Mouse (Mus musculus) thymus, adult 2 months (tissue): Measurements from ENCODE around the gene Msl1. TPM values are rescaled to one million over a fixed set of nuclear protein-coding genes. Genes with fewer than 3 reads are reported as not detected.

Experiments
- DNase-seq: peaks from one replicate; pipeline ENCODE4 v3.0.0; 2021
- H3K27ac ChIP-seq: fragments of 200-500 bp; 2 replicates; pipeline ENCODE4 v1.5.1; 2012; ENCODE audit warnings: low read length, control low read depth; ENCODE audit not compliant: control insufficient read depth, insufficient read depth
- H3K27me3 ChIP-seq: fragments of 200-500 bp; 2 replicates; pipeline ENCODE4 v1.6.1; 2012; ENCODE audit warnings: mild to moderate bottlenecking, low read length, moderate library complexity, mixed read lengths; ENCODE audit not compliant: control insufficient read depth, insufficient read depth
- H3K36me3 ChIP-seq: fragments of 200-500 bp; 2 replicates; pipeline ENCODE4 v1.6.1; 2012; ENCODE audit warnings: mild to moderate bottlenecking, low read length, moderate library complexity; ENCODE audit not compliant: control insufficient read depth, insufficient read depth
- H3K4me1 ChIP-seq: fragments of 200-500 bp; replicated peaks from 2 replicates; pipeline ENCODE4 v1.6.1; 2012; ENCODE audit warnings: low read length; ENCODE audit not compliant: control insufficient read depth, insufficient read depth
- H3K4me3 ChIP-seq: fragments of 200-500 bp; 2 replicates; pipeline ENCODE4 v1.5.1; 2012; ENCODE audit warnings: mild to moderate bottlenecking, low read length, control low read depth, moderate library complexity; ENCODE audit not compliant: control insufficient read depth, insufficient read depth
- CTCF ChIP-seq: fragments of 200-500 bp; IDR thresholded peaks from 2 replicates; pipeline ENCODE4 v1.5.1; 2012; ENCODE audit warnings: mild to moderate bottlenecking, control low read depth, low read length, moderate library complexity, borderline replicate concordance; ENCODE audit not compliant: control insufficient read depth, poor library complexity, insufficient read depth; ENCODE audit errors: extremely low read depth
- POLR2A ChIP-seq: fragments of 200-500 bp; IDR thresholded peaks from 2 replicates; pipeline ENCODE4 v1.6.1; 2012; ENCODE audit warnings: mild to moderate bottlenecking, low read length, control low read depth, moderate library complexity; ENCODE audit not compliant: control insufficient read depth, poor library complexity, insufficient read depth; ENCODE audit errors: extremely low read depth
- WGBS: fragments of 180-500 bp; shearing (Covaris S2); methylation state at CpG from one replicate; pipeline ENCODE4 v1.1.7; 2018; 5-methylcytosine and 5-hydroxymethylcytosine counted together
- polyA plus RNA-seq: library from polyadenylated mRNA; depleted of rRNA; stranded (reverse); fragments of >200 nt; gene quantifications from 2 replicates; pipeline ENCODE4 v1.2.3, GENCODE M21; 2012; rRNA removed

The Msl1 gene
- polyA plus RNA-seq: 50.3 and 66.0 TPM in 2 replicates

GRCm38 (mm10) chr11:98795015-98795713 is at the start of gene Msl1:
Msl1 (plus strand) TSS chr11:98795516.
- TF ChIP-seq CTCF: peak; percentile 51; the same call in 1 of the 2 replicates
- TF ChIP-seq POLR2A: peak; percentile 87
- Histone ChIP-seq H3K27ac (peak within 1 kb of the TSS; percentile 79), H3K27me3 (no peaks in the 10 kb centered on the region), H3K36me3 (peaks cover 10% of the 10 kb centered on the region), H3K4me1 (peaks cover 15% of the 10 kb centered on the region), H3K4me3 (peak within 1 kb of the TSS; percentile 100)
- 1% methylated on average over 69 of the region's 89 CpGs for WGBS
- peak; percentile 87 for DNase-seq

GRCm38 (mm10) chr11:98745932-98746853 is 49.1 kb upstream of the Msl1 start:
- 72% methylated on average over 12 of the region's 12 CpGs for WGBS
- Histone ChIP-seq H3K36me3 (no peaks in the 10 kb centered on the region), H3K4me1 (peaks cover 68% of the 10 kb centered on the region)

GRCm38 (mm10) chr11:98746855-98747693 is 48.2 kb upstream of the Msl1 start:
- Histone ChIP-seq H3K36me3 (no peaks in the 10 kb centered on the region), H3K4me1 (peaks cover 72% of the 10 kb centered on the region), H3K27me3 (no peaks in the 10 kb centered on the region), H3K4me3 (peak overlapping the region; percentile 48), H3K27ac (peak overlapping the region; percentile 72)
- DNase-seq: peak; percentile 80
- TF ChIP-seq POLR2A (0 out of 2 replicates have a peak, but pooled peaks have one; percentile 16), CTCF (no peak)
- WGBS: 1% methylated on average over 19 of the region's 19 CpGs

More at GRCm38 (mm10) chr11:98745932-98746853, 49.1 kb upstream of the Msl1 start:
- DNase-seq: no peak
- no peak overlapping the region for H3K4me3 ChIP-seq
- TF ChIP-seq CTCF: no peak
- TF ChIP-seq POLR2A: no peak
- H3K27me3 ChIP-seq: no peaks in the 10 kb centered on the region
- 0 out of 2 replicates have a peak overlapping the region, but pooled peaks have one; percentile 0 for H3K27ac ChIP-seq

DNA sequence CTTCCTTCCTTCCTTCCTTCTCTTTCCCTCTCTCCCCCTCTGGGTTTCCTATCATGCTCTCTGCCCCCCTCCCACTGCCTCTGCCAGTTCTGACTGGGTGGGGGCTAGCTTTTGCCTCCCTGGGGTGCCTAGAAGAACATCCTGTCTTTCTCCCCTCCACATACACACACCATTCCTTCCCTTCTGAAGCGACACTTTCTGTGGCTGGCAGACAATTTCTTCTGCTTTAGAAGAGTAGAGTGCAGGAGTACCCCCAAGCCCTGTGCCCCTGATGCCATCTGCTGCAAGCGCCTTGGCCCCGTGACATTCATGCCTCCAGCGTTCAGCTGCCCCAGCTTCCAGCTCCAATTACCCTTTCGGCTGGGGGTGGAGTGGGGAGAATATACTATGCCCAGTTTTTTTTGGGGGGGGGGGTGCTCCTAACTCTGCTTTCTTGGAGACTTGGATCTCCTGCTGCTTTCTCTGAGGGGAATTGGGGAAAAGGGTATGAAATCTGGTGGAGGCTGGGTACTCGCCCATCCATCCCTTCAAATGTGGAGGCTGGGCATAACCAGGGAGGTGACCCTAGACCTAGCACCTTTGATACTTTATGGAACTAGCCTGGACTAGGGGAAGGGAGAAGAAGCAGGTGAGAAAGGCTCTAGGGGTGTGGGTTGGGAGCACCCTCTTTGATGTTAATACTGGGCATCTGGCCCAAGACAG is 47.4 kb upstream of the Msl1 start:
- TF ChIP-seq POLR2A (no peak), CTCF (no peak)
- Histone ChIP-seq H3K36me3 (no peaks in the 10 kb centered on the region), H3K4me3 (no peak overlapping the region), H3K27me3 (no peaks in the 10 kb centered on the region), H3K27ac (peak overlapping the region; percentile 70), H3K4me1 (peaks cover 67% of the 10 kb centered on the region)
- DNase-seq: no peak
- WGBS: 16% methylated on average over 6 of the region's 6 CpGs

DNA sequence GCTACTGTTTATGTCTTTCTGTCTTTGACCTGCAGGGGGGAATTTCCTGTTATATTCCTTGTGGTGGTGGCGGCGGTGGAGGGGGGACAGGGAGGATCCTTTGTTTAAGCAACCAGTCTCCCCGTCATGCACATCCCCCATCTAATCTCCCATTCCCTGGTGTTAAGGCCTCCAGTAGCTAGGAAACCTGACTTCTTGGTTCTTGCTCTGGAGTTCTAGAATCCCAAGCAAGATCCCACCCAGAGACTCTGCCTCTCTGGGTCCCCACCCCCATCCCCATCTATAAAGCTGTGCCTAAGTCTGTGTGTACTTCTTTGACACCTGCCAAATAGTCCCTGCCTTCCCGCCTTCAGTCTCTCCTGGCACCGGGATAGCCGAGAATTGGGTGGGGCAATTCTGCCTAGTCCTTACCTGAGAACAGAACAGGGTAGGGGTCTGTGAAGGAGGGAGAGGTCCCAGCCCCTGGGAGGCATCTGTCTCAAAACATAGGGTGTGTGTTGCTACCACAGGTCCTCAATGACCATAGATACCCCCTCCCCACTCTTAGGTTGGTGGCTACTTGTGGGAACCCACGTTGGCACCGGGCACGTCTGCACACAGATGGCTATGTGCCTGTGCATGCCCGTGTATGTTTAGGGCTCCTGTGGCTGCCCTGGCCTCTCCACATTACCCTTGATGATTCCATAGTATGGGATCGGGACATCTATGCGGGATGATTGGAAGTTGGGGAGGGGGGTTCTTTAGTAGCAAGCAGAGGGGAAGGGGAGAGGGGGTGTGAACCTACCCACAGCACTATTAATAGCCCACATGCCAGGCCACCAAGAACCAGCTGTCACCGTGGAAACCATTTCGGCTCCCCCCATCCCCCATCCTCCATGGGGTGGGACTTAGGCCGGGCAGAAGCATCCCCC is 46.6 kb upstream of the Msl1 start:
- no peak for DNase-seq
- no peak for TF ChIP-seq CTCF
- TF ChIP-seq POLR2A: no peak
- no peak overlapping the region for H3K4me3 ChIP-seq
- no peaks in the 10 kb centered on the region for H3K36me3 ChIP-seq
- H3K4me1 ChIP-seq: peaks cover 63% of the 10 kb centered on the region
- H3K27me3 ChIP-seq: no peaks in the 10 kb centered on the region
- 52% methylated on average over 15 of the region's 15 CpGs for WGBS
- no peak overlapping the region for H3K27ac ChIP-seq
